Mouse (Mus musculus) limb, embryonic 12.5 days (tissue): ENCODE results near the gene Olfr247. TPM values are rescaled to one million over a fixed set of nuclear protein-coding genes. Genes with fewer than 3 reads are reported as not detected.
"Not testable (repeated sequence)": the region's sequence is repeated elsewhere in the genome, so short reads cannot be mapped to it uniquely, and the experiment has no call there.

ENCODE experiments used
- ATAC-seq: fragments of 200-750 bp; cut with Nextera tagmentation; 2 replicates; pipeline ENCODE4 v1.8.0; 2017; ENCODE audit warnings: low read depth, moderate TSS enrichment; ENCODE audit not compliant: insufficient number of reproducible peaks, insufficient read depth, low FRiP score, low TSS enrichment
- H3K27ac ChIP-seq: fragments of 300-500 bp; sonication (generic); 2 replicates; pipeline ENCODE4 v1.5.1; 2016; ENCODE audit warnings: mild to moderate bottlenecking, moderate library complexity
- H3K27me3 ChIP-seq: fragments of 300-500 bp; sonication (generic); 2 replicates; pipeline ENCODE4 v1.6.1; 2016; ENCODE audit warnings: mild to moderate bottlenecking, moderate library complexity
- H3K36me3 ChIP-seq: fragments of 300-500 bp; sonication (generic); 2 replicates; pipeline ENCODE4 v1.6.1; 2016; ENCODE audit warnings: mild to moderate bottlenecking, moderate library complexity
- H3K4me1 ChIP-seq: fragments of 300-500 bp; sonication (generic); replicated peaks from 2 replicates; pipeline ENCODE4 v1.6.1; 2016
- H3K4me2 ChIP-seq: fragments of 300-500 bp; sonication (generic); 2 replicates; pipeline ENCODE4 v1.6.1; 2016; ENCODE audit warnings: mild to moderate bottlenecking, moderate library complexity
- H3K4me3 ChIP-seq: fragments of 300-500 bp; sonication (generic); replicated peaks from 2 replicates; pipeline ENCODE4 v1.5.1; 2016; ENCODE audit warnings: mild to moderate bottlenecking
- H3K9ac ChIP-seq: fragments of 300-500 bp; sonication (generic); replicated peaks from 2 replicates; pipeline ENCODE4 v1.6.1; 2016; ENCODE audit warnings: mild to moderate bottlenecking, moderate library complexity
- H3K9me3 ChIP-seq: fragments of 300-500 bp; sonication (generic); 2 replicates; pipeline ENCODE4 v1.6.1; 2016; ENCODE audit warnings: mild to moderate bottlenecking, moderate library complexity
- WGBS: fragments of 180-500 bp; shearing (Covaris S2); methylation state at CpG from one replicate; pipeline ENCODE4 v1.1.7; 2016; 5-methylcytosine and 5-hydroxymethylcytosine counted together
- polyA plus RNA-seq: library from polyadenylated mRNA; unstranded; fragments of >200 nt; fragmentation: Nextera tagmentation; extraction: Ambion mirVana; gene quantifications from 2 replicates; pipeline ENCODE4 v1.2.1, GENCODE M21; 2016

Gene Olfr247
- polyA plus RNA-seq, result not detected in 2 replicates

GRCm38 (mm10) chr10:129976040-129976439, at the start of gene Olfr247:
Gene Olfr247 (minus strand): TSS chr10:129976140.
- H3K4me1 ChIP-seq, H3K27me3 ChIP-seq, H3K4me3 ChIP-seq, ATAC-seq, H3K9me3 ChIP-seq, H3K4me2 ChIP-seq, H3K36me3 ChIP-seq, H3K9ac ChIP-seq, H3K27ac ChIP-seq: not testable (repeated sequence)
- WGBS, result no CpG with 5 or more reads among the region's 2 CpGs

GRCm38 (mm10) chr10:130012321-130012720, 36.4 kb upstream of the Olfr247 start, which contains the start of gene Olfr820:
Gene Olfr820 (plus strand): TSS chr10:130012621.
- Histone ChIP-seq H3K36me3 (no peaks in the 10 kb centered on the region), H3K4me1 (no peaks in the 10 kb centered on the region), H3K9me3 (no peaks in the 10 kb centered on the region), H3K27ac (no peak within 1 kb of the TSS), H3K27me3 (no peaks in the 10 kb centered on the region), H3K4me2 (no peak within 1 kb of the TSS), H3K4me3 (no peak within 1 kb of the TSS), H3K9ac (no peak within 1 kb of the TSS)
- no peak for ATAC-seq

GRCm38 (mm10) chr10:130005366-130005765, 29.4 kb upstream of the Olfr247 start:
- H3K9ac ChIP-seq, H3K27me3 ChIP-seq, ATAC-seq, H3K36me3 ChIP-seq, H3K4me3 ChIP-seq, H3K4me2 ChIP-seq, H3K9me3 ChIP-seq, H3K4me1 ChIP-seq, H3K27ac ChIP-seq: not testable (repeated sequence)
- WGBS, result 87% methylated on average over 4 of the region's 4 CpGs

GRCm38 (mm10) chr10:130004104-130004503, 28.2 kb upstream of the Olfr247 start:
- not testable (repeated sequence) for H3K27me3 ChIP-seq, H3K4me2 ChIP-seq, H3K27ac ChIP-seq, H3K4me3 ChIP-seq, ATAC-seq, H3K9ac ChIP-seq, H3K4me1 ChIP-seq, H3K9me3 ChIP-seq, H3K36me3 ChIP-seq
- 86% methylated on average over 4 of the region's 4 CpGs for WGBS

GRCm38 (mm10) chr10:129984962-129985361, 9.0 kb upstream of the Olfr247 start, which contains the start of gene Gm10310:
Gene Gm10310 (minus strand): TSS chr10:129985062.
- not testable (repeated sequence) for H3K4me3 ChIP-seq, H3K9me3 ChIP-seq, H3K4me2 ChIP-seq, H3K36me3 ChIP-seq, ATAC-seq, H3K27ac ChIP-seq, H3K9ac ChIP-seq, H3K4me1 ChIP-seq, H3K27me3 ChIP-seq
- no CpG with 5 or more reads among the region's 1 CpGs for WGBS

GRCm38 (mm10) chr10:129981867-129982266, 5.9 kb upstream of the Olfr247 start:
- not testable (repeated sequence) for H3K36me3 ChIP-seq
- no CpG with 5 or more reads among the region's 3 CpGs for WGBS

GRCm38 (mm10) chr10:129972994-129973393, 2.9 kb downstream of the Olfr247 start:
- H3K9me3 ChIP-seq, H3K36me3 ChIP-seq, H3K9ac ChIP-seq, H3K27ac ChIP-seq, H3K27me3 ChIP-seq, H3K4me1 ChIP-seq, H3K4me2 ChIP-seq, H3K4me3 ChIP-seq, ATAC-seq: not testable (repeated sequence)
- no CpG with 5 or more reads among the region's 3 CpGs for WGBS

More at GRCm38 (mm10) chr10:129981867-129982266, 5.9 kb upstream of the Olfr247 start:
- ATAC-seq, H3K9me3 ChIP-seq, H3K27ac ChIP-seq, H3K4me1 ChIP-seq, H3K27me3 ChIP-seq, H3K9ac ChIP-seq, H3K4me2 ChIP-seq, H3K4me3 ChIP-seq: not testable (repeated sequence)

- ATAC-seq, result not testable (repeated sequence)
- WGBS, result 71% methylated on average over 2 of the region's 2 CpGs
Measured at GRCm38 (mm10) chr10:129967166-129967565, 8.8 kb downstream of the Olfr247 start, which contains the start of gene Olfr819. Gene Olfr819 (minus strand): TSS chr10:129967266.

GRCm38 (mm10) chr10:129966232-129966631, 9.7 kb downstream of the Olfr247 start:
- not testable (repeated sequence) for H3K4me2 ChIP-seq, H3K9me3 ChIP-seq, ATAC-seq, H3K9ac ChIP-seq, H3K27me3 ChIP-seq, H3K27ac ChIP-seq, H3K4me3 ChIP-seq, H3K4me1 ChIP-seq, H3K36me3 ChIP-seq
- 95% methylated on average over 2 of the region's 3 CpGs for WGBS

More at GRCm38 (mm10) chr10:129967166-129967565, 8.8 kb downstream of the Olfr247 start, which contains the start of gene Olfr819:
- H3K9ac ChIP-seq, H3K36me3 ChIP-seq, H3K27me3 ChIP-seq, H3K4me3 ChIP-seq, H3K4me2 ChIP-seq, H3K4me1 ChIP-seq, H3K27ac ChIP-seq, H3K9me3 ChIP-seq: not testable (repeated sequence)

GRCm38 (mm10) chr10:129949000-129949399, 26.9 kb downstream of the Olfr247 start, which contains the start of gene Olfr818:
Gene Olfr818 (minus strand): TSS chr10:129949100.
- no peaks in the 10 kb centered on the region for H3K4me1 ChIP-seq
- no peak within 1 kb of the TSS for H3K9ac ChIP-seq
- H3K9me3 ChIP-seq, result no peaks in the 10 kb centered on the region
- no peak within 1 kb of the TSS for H3K4me2 ChIP-seq
- ATAC-seq, result no peak
- no peaks in the 10 kb centered on the region for H3K36me3 ChIP-seq
- 89% methylated on average over 2 of the region's 2 CpGs for WGBS
- H3K27ac ChIP-seq, result no peak within 1 kb of the TSS
- no peak within 1 kb of the TSS for H3K4me3 ChIP-seq
- H3K27me3 ChIP-seq, result no peaks in the 10 kb centered on the region
